Mouse (Mus musculus): Measurements from ENCODE around the gene Tmem220.
"Not testable (repeated sequence)": the region's sequence is repeated elsewhere in the genome, so short reads cannot be mapped to it uniquely, and the experiment has no call there.

Tmem220 gene

GRCm38 (mm10) chr11:67019711-67020475 is 5.1 kb upstream of the Tmem220 start:
- DNase-seq (ENCODE audit: low spot score in 2 of 2), result no peak

GRCm38 (mm10) chr11:67020948-67021347 is 4.0 kb upstream of the Tmem220 start:
- peak; percentile 26 to 49 for DNase-seq (ENCODE audit: low spot score in 2 of 2)

GRCm38 (mm10) chr11:67022354-67023115 is 2.4 kb upstream of the Tmem220 start:
- no peak for DNase-seq (ENCODE audit: low spot score in 2 of 2)

- not testable (repeated sequence) for DNase-seq (ENCODE audit: low spot score in 2 of 2)
Measured at GRCm38 (mm10) chr11:67023191-67023590, 1.8 kb upstream of the Tmem220 start.

- no peak for DNase-seq (ENCODE audit: low spot score in 2 of 2)
Measured at GRCm38 (mm10) chr11:67023802-67024340, 1.1 kb upstream of the Tmem220 start.

- no peak for DNase-seq (ENCODE audit: low spot score in 2 of 2)
Measured at GRCm38 (mm10) chr11:67030904-67031602, 6.1 kb downstream of the Tmem220 start.

GRCm38 (mm10) chr11:67031603-67031915 is 6.6 kb downstream of the Tmem220 start:
- DNase-seq (ENCODE audit: low spot score in 2 of 2), result no peak

- no peak for DNase-seq (ENCODE audit: low spot score in 2 of 2)
Measured at GRCm38 (mm10) chr11:67034775-67035485, 10.0 kb downstream of the Tmem220 start.

GRCm38 (mm10) chr11:67036229-67036628 is 11.3 kb downstream of the Tmem220 start:
- no peak for DNase-seq (ENCODE audit: low spot score in 2 of 2)

GRCm38 (mm10) chr11:67036892-67037291 is 11.9 kb downstream of the Tmem220 start:
- DNase-seq (ENCODE audit: low spot score in 2 of 2), result no peak

GRCm38 (mm10) chr11:67039799-67040198 is 14.8 kb downstream of the Tmem220 start:
- no peak for DNase-seq (ENCODE audit: low spot score in 2 of 2)

- no peak for DNase-seq (ENCODE audit: low spot score in 2 of 2)
Measured at GRCm38 (mm10) chr11:67040483-67040882, 15.5 kb downstream of the Tmem220 start.

GRCm38 (mm10) chr11:67043007-67043406 is 18.1 kb downstream of the Tmem220 start:
- no peak for DNase-seq (ENCODE audit: low spot score in 2 of 2)

GRCm38 (mm10) chr11:67044959-67045358 is 20.0 kb downstream of the Tmem220 start:
- no peak for DNase-seq (ENCODE audit: low spot score in 2 of 2)

- no peak for DNase-seq (ENCODE audit: low spot score in 2 of 2)
Measured at GRCm38 (mm10) chr11:67047199-67047598, 22.2 kb downstream of the Tmem220 start.

- no peak for DNase-seq (ENCODE audit: low spot score in 2 of 2)
Measured at GRCm38 (mm10) chr11:67048496-67048895, 23.5 kb downstream of the Tmem220 start.

- no peak for DNase-seq (ENCODE audit: low spot score in 2 of 2)
Measured at GRCm38 (mm10) chr11:67049256-67049655, 24.3 kb downstream of the Tmem220 start.

- no peak for DNase-seq (ENCODE audit: low spot score in 2 of 2)
Measured at GRCm38 (mm10) chr11:67051676-67052320, 26.8 kb downstream of the Tmem220 start.

GRCm38 (mm10) chr11:67052321-67052952 is 27.5 kb downstream of the Tmem220 start, which contains the start of the genes Adprm and Sco1:
TSS of gene Adprm (minus strand) at chr11:67052594.
TSS of gene Sco1 (plus strand) at chr11:67052670.
- DNase-seq (ENCODE audit: low spot score in 2 of 2), result peak; percentile 70 to 82

GRCm38 (mm10) chr11:67054754-67055365 is 29.9 kb downstream of the Tmem220 start:
- no peak for DNase-seq (ENCODE audit: low spot score in 2 of 2)
